Mouse (Mus musculus) hindbrain, embryonic 14.5 days (tissue): ENCODE data around the gene Hmg20b. TPM values are rescaled to one million over a fixed set of nuclear protein-coding genes. Genes with fewer than 3 reads are reported as not detected.

Experiments
- ATAC-seq: fragments of 200-750 bp; cut with Nextera tagmentation; 2 replicates; pipeline ENCODE4 v1.8.0; 2017; ENCODE audit warnings: moderate number of reproducible peaks, mild to moderate bottlenecking, moderate TSS enrichment, moderate library complexity; ENCODE audit not compliant: low FRiP score
- DNase-seq: peaks from one replicate; pipeline ENCODE4 v3.0.0-alpha.2; 2015; ENCODE audit warnings: low spot score
- H3K27ac ChIP-seq: fragments of 300-500 bp; sonication (generic); 2 replicates; pipeline ENCODE4 v1.5.1; 2014; ENCODE audit warnings: mild to moderate bottlenecking, moderate library complexity
- H3K27me3 ChIP-seq: fragments of 300-500 bp; sonication (generic); 2 replicates; pipeline ENCODE4 v1.6.1; 2014; ENCODE audit warnings: mild to moderate bottlenecking, low read length, mixed read lengths; ENCODE audit not compliant: control insufficient read depth, insufficient read depth
- H3K36me3 ChIP-seq: fragments of 300-500 bp; sonication (generic); replicated peaks from 2 replicates; pipeline ENCODE4 v1.6.1; 2014; ENCODE audit not compliant: control insufficient read depth, insufficient read depth
- H3K4me1 ChIP-seq: fragments of 300-500 bp; sonication (generic); replicated peaks from 2 replicates; pipeline ENCODE4 v1.6.1; 2014; ENCODE audit warnings: antibody characterized with exemption, low read length, mixed read lengths; ENCODE audit not compliant: control insufficient read depth, insufficient read depth
- H3K4me2 ChIP-seq: fragments of 300-500 bp; sonication (generic); replicated peaks from 2 replicates; pipeline ENCODE4 v1.6.1; 2014; ENCODE audit warnings: mild to moderate bottlenecking, moderate library complexity
- H3K4me3 ChIP-seq: fragments of 300-500 bp; sonication (generic); replicated peaks from 2 replicates; pipeline ENCODE4 v1.5.1; 2014; ENCODE audit warnings: mild to moderate bottlenecking, low read length
- H3K9ac ChIP-seq: fragments of 300-500 bp; sonication (generic); 2 replicates; pipeline ENCODE4 v1.6.1; 2014
- H3K9me3 ChIP-seq: fragments of 300-500 bp; sonication (generic); 2 replicates; pipeline ENCODE4 v1.6.1; 2016; ENCODE audit warnings: low read length; ENCODE audit not compliant: control insufficient read depth
- WGBS: fragments of 180-500 bp; shearing (Covaris S2); extraction: QIAGEN DNeasy Blood & Tissue Kit; methylation state at CpG from one replicate; pipeline ENCODE4 v1.1.7; 2014; 5-methylcytosine and 5-hydroxymethylcytosine counted together
- polyA plus RNA-seq: library from polyadenylated mRNA; unstranded; fragments of >200 nt; fragmentation: Nextera tagmentation; extraction: Ambion mirVana; gene quantifications from 2 replicates; pipeline ENCODE4 v1.2.1, GENCODE M21; 2014

The Hmg20b gene
- polyA plus RNA-seq, 1 experiment from 2014 or later = 34.0 TPM

- no peak for DNase-seq
- no peak for ATAC-seq
- Histone ChIP-seq H3K9ac (no peak overlapping the region), H3K4me3 (no peak overlapping the region), H3K4me1 (0 out of 2 replicates have a peak, but pooled peaks cover 2% of the 10 kb centered on the region), H3K4me2 (no peak overlapping the region), H3K9me3 (no peaks in the 10 kb centered on the region), H3K27ac (no peak overlapping the region), H3K27me3 (no peaks in the 10 kb centered on the region), H3K36me3 (peaks cover 35% of the 10 kb centered on the region)
- 94% methylated on average over 13 of the region's 13 CpGs for WGBS
Measured at GRCm38 (mm10) chr10:81390678-81390965, 40.3 kb upstream of the Hmg20b start.

- Histone ChIP-seq H3K4me1 (peaks cover 7% of the 10 kb centered on the region), H3K27me3 (no peaks in the 10 kb centered on the region), H3K9me3 (no peaks in the 10 kb centered on the region), H3K36me3 (peaks cover 35% of the 10 kb centered on the region), H3K4me2 (no peak overlapping the region), H3K4me3 (no peak overlapping the region), H3K27ac (no peak overlapping the region), H3K9ac (no peak overlapping the region)
- peak; percentile 66 for DNase-seq
- WGBS = 62% methylated on average over 23 of the region's 23 CpGs
- peak; percentile 50 for ATAC-seq
Measured at GRCm38 (mm10) chr10:81389801-81390677, 39.8 kb upstream of the Hmg20b start.

- H3K36me3 ChIP-seq = peaks cover 35% of the 10 kb centered on the region
- peaks cover 10% of the 10 kb centered on the region for H3K4me1 ChIP-seq
- no peak overlapping the region for H3K4me2 ChIP-seq
- ATAC-seq (no peak), DNase-seq (no peak)
- H3K27me3 ChIP-seq = no peaks in the 10 kb centered on the region
- 31% methylated on average over 3 of the region's 3 CpGs for WGBS
- H3K27ac ChIP-seq = no peak overlapping the region
- H3K9me3 ChIP-seq = no peaks in the 10 kb centered on the region
- no peak overlapping the region for H3K9ac ChIP-seq
- H3K4me3 ChIP-seq = no peak overlapping the region
Measured at GRCm38 (mm10) chr10:81389373-81389772, 39.1 kb upstream of the Hmg20b start.

- H3K9me3 ChIP-seq = no peaks in the 10 kb centered on the region
- DNase-seq (no peak), ATAC-seq (no peak)
- no peak within 1 kb of the TSS for H3K4me3 ChIP-seq
- peaks cover 10% of the 10 kb centered on the region for H3K4me1 ChIP-seq
- WGBS = 85% methylated on average over 5 of the region's 5 CpGs
- no peak within 1 kb of the TSS for H3K9ac ChIP-seq
- H3K27me3 ChIP-seq = no peaks in the 10 kb centered on the region
- no peak within 1 kb of the TSS for H3K4me2 ChIP-seq
- no peak within 1 kb of the TSS for H3K27ac ChIP-seq
- H3K36me3 ChIP-seq = peaks cover 35% of the 10 kb centered on the region
Measured at GRCm38 (mm10) chr10:81388505-81389055, 38.3 kb upstream of the Hmg20b start, which contains the start of gene Gm48552. Gene Gm48552 (plus strand): TSS chr10:81389005.

GRCm38 (mm10) chr10:81387716-81388115, 37.4 kb upstream of the Hmg20b start:
- 95% methylated on average over 20 of the region's 20 CpGs for WGBS
- ATAC-seq = no peak

GRCm38 (mm10) chr10:81385603-81386306, 35.5 kb upstream of the Hmg20b start:
- no peak for DNase-seq
- ATAC-seq = no peak
- no peaks in the 10 kb centered on the region for H3K9me3 ChIP-seq
- 81% methylated on average over 22 of the region's 22 CpGs for WGBS
- no peaks in the 10 kb centered on the region for H3K27me3 ChIP-seq
- H3K36me3 ChIP-seq = peaks cover 30% of the 10 kb centered on the region
- H3K9ac ChIP-seq = peak overlapping the region; percentile 83; the same call in 1 of the 2 replicates
- H3K27ac ChIP-seq = no peak overlapping the region
- peak overlapping the region; percentile 85 for H3K4me3 ChIP-seq
- peaks cover 10% of the 10 kb centered on the region for H3K4me1 ChIP-seq
- H3K4me2 ChIP-seq = peak overlapping the region; percentile 64; the same call in 1 of the 2 replicates

More at GRCm38 (mm10) chr10:81387716-81388115, 37.4 kb upstream of the Hmg20b start:
- H3K4me3 ChIP-seq = no peak overlapping the region
- H3K9ac ChIP-seq = no peak overlapping the region
- H3K36me3 ChIP-seq = peaks cover 35% of the 10 kb centered on the region
- no peak overlapping the region for H3K4me2 ChIP-seq
- H3K27me3 ChIP-seq = no peaks in the 10 kb centered on the region
- peaks cover 10% of the 10 kb centered on the region for H3K4me1 ChIP-seq
- H3K9me3 ChIP-seq = no peaks in the 10 kb centered on the region
- DNase-seq = no peak
- no peak overlapping the region for H3K27ac ChIP-seq

GRCm38 (mm10) chr10:81384605-81384982, 34.3 kb upstream of the Hmg20b start:
- no peaks in the 10 kb centered on the region for H3K27me3 ChIP-seq
- H3K4me2 ChIP-seq = peak overlapping the region; percentile 64
- no peaks in the 10 kb centered on the region for H3K9me3 ChIP-seq
- DNase-seq = no peak
- H3K36me3 ChIP-seq = peaks cover 30% of the 10 kb centered on the region
- peak; percentile 14; the same call in 1 of the 2 replicates for ATAC-seq
- peak overlapping the region; percentile 86 for H3K27ac ChIP-seq
- H3K4me3 ChIP-seq = peak overlapping the region; percentile 85
- 1% methylated on average over 19 of the region's 19 CpGs for WGBS
- H3K4me1 ChIP-seq = peaks cover 10% of the 10 kb centered on the region
- H3K9ac ChIP-seq = peak overlapping the region; percentile 83

- Histone ChIP-seq H3K27ac (peak within 1 kb of the TSS; percentile 86), H3K36me3 (peaks cover 28% of the 10 kb centered on the region), H3K27me3 (no peaks in the 10 kb centered on the region), H3K4me3 (peak within 1 kb of the TSS; percentile 85), H3K4me2 (peak within 1 kb of the TSS; percentile 64), H3K4me1 (peaks cover 12% of the 10 kb centered on the region), H3K9me3 (no peaks in the 10 kb centered on the region), H3K9ac (peak within 1 kb of the TSS; percentile 83)
- DNase-seq (peak; percentile 100), ATAC-seq (peak; percentile 94)
- WGBS = 4% methylated on average over 50 of the region's 54 CpGs
Measured at GRCm38 (mm10) chr10:81383802-81384604, 33.7 kb upstream of the Hmg20b start, which contains the start of the genes Dohh and Gm48551. Gene Dohh (plus strand): TSS chr10:81384428. Gene Gm48551 (plus strand): TSS chr10:81384466.
